Mouse (Mus musculus): ENCODE data around the gene Apc2. TPM values are rescaled to one million over a fixed set of nuclear protein-coding genes. Genes with fewer than 3 reads are reported as not detected.
"Not testable (repeated sequence)": the region's sequence is repeated elsewhere in the genome, so short reads cannot be mapped to it uniquely, and the experiment has no call there.

The Apc2 gene
- total RNA-seq, 4 experiments from 2014 or later: 107 to 125 (median 116) TPM

- no peak for DNase-seq (ENCODE audit: low spot score in 2 of 2)
Observed at GRCm38 (mm10) chr10:80341491-80342304, 45.9 kb downstream of the Apc2 start.

- no peak for DNase-seq (ENCODE audit: low spot score in 2 of 2)
Observed at GRCm38 (mm10) chr10:80342305-80342748, 46.5 kb downstream of the Apc2 start.

GRCm38 (mm10) chr10:80342749-80343424 lies 47.1 kb downstream of the Apc2 start:
- no peak for DNase-seq (ENCODE audit: low spot score in 2 of 2)

GRCm38 (mm10) chr10:80343425-80343895 lies 47.7 kb downstream of the Apc2 start:
- no peak for DNase-seq (ENCODE audit: low spot score in 2 of 2)

GRCm38 (mm10) chr10:80344131-80344661 lies 48.4 kb downstream of the Apc2 start:
- no peak for DNase-seq (ENCODE audit: low spot score in 2 of 2)

GRCm38 (mm10) chr10:80345122-80345521 lies 49.3 kb downstream of the Apc2 start:
- no peak for DNase-seq (ENCODE audit: low spot score in 2 of 2)

GRCm38 (mm10) chr10:80345929-80346328 lies 50.2 kb downstream of the Apc2 start:
- DNase-seq (ENCODE audit: low spot score in 2 of 2): not testable (repeated sequence)

- DNase-seq (ENCODE audit: low spot score in 2 of 2): no peak
Observed at GRCm38 (mm10) chr10:80347514-80347967, 51.8 kb downstream of the Apc2 start.

GRCm38 (mm10) chr10:80348244-80348781 lies 52.5 kb downstream of the Apc2 start, which contains the start of gene Adamtsl5:
Gene Adamtsl5, minus strand, starts transcription at chr10:80348412.
- no peak for DNase-seq (ENCODE audit: low spot score in 2 of 2)

GRCm38 (mm10) chr10:80348981-80349380 lies 53.2 kb downstream of the Apc2 start:
- DNase-seq (ENCODE audit: low spot score in 2 of 2): no peak

GRCm38 (mm10) chr10:80350292-80350691 lies 54.5 kb downstream of the Apc2 start:
- peak in 1 of 2 experiments; percentile 79 for DNase-seq (ENCODE audit: low spot score in 2 of 2)

GRCm38 (mm10) chr10:80351896-80352295 lies 56.1 kb downstream of the Apc2 start:
- DNase-seq (ENCODE audit: low spot score in 2 of 2): no peak

GRCm38 (mm10) chr10:80352727-80353126 lies 57.0 kb downstream of the Apc2 start:
- no peak for DNase-seq (ENCODE audit: low spot score in 2 of 2)

- no peak for DNase-seq (ENCODE audit: low spot score in 2 of 2)
Observed at GRCm38 (mm10) chr10:80355431-80355830, 59.7 kb downstream of the Apc2 start.

- DNase-seq (ENCODE audit: low spot score in 2 of 2): no peak
Observed at GRCm38 (mm10) chr10:80356001-80356682, 60.4 kb downstream of the Apc2 start, which contains the start of gene Plk5. Gene Plk5, plus strand, starts transcription at chr10:80356459.

- DNase-seq (ENCODE audit: low spot score in 2 of 2): no peak
Observed at GRCm38 (mm10) chr10:80356737-80357136, 61.0 kb downstream of the Apc2 start.

GRCm38 (mm10) chr10:80357336-80357735 lies 61.6 kb downstream of the Apc2 start:
- peak in 1 of 2 experiments; percentile 68 for DNase-seq (ENCODE audit: low spot score in 2 of 2)

- DNase-seq (ENCODE audit: low spot score in 2 of 2): no peak
Observed at GRCm38 (mm10) chr10:80357994-80358639, 62.3 kb downstream of the Apc2 start.

- no peak for DNase-seq (ENCODE audit: low spot score in 2 of 2)
Observed at GRCm38 (mm10) chr10:80363734-80364133, 68.0 kb downstream of the Apc2 start.

- no peak for DNase-seq (ENCODE audit: low spot score in 2 of 2)
Observed at GRCm38 (mm10) chr10:80365736-80366135, 70.0 kb downstream of the Apc2 start.

All from left cerebral cortex, adult 8-10 months (tissue).